Mouse (Mus musculus): ENCODE measurements at regions not wholly inside any gene's neighbourhood (a gene's known extent, or its start where the extent isn't known, plus 50 kb on each side); places are given as distances from the start of the nearest gene placed in this dataset.
"Not testable (repeated sequence)": the region's sequence is repeated elsewhere in the genome, so short reads cannot be mapped to it uniquely, and the experiment has no call there.

GRCm38 (mm10) chr13:41929768-41930167 is 82.3 kb upstream of the Adtrp start:
- dilution Hi-C loops (cut with MboI; ENCODE audit: extremely low pct_ligation_motif_present, extremely low pct_unique_long_range_greater_than_20kb, low sequenced_read_pairs), result no loop called here
- no peak overlapping the region for H3K9ac ChIP-seq (ENCODE audit: insufficient read depth, low read depth)

GRCm38 (mm10) chr13:41925851-41926250 is 78.4 kb upstream of the Adtrp start:
- in situ Hi-C loops (cut with MboI; ENCODE audit: low pct_ligation_motif_present, low pct_unique_long_range_greater_than_20kb, low sequenced_read_pairs); H3K4me2 ChIP-seq (ENCODE audit: insufficient read depth, low read depth, poor library complexity, severe bottlenecking); H3K4me3 ChIP-seq (replicated peaks in 1 of 3; ENCODE audit: low read depth in 2 of 3, low read length in 2 of 3, poor library complexity in 1 of 3); H3K9ac ChIP-seq (ENCODE audit: insufficient read depth, low read depth); H3K27me3 ChIP-seq (replicated peaks); dilution Hi-C loops (cut with MboI; ENCODE audit: extremely low pct_ligation_motif_present, extremely low pct_unique_long_range_greater_than_20kb, low sequenced_read_pairs); H3K36me3 ChIP-seq (replicated peaks in 1 of 2; ENCODE audit: control insufficient read depth in 1 of 2, insufficient read depth in 1 of 2, low read length in 1 of 2); H3K4me1 ChIP-seq (ENCODE audit: control insufficient read depth in 1 of 2, insufficient read depth in 2 of 2); H3K27ac ChIP-seq (ENCODE audit: insufficient read depth, low read depth); H3K79me2 ChIP-seq (replicated peaks; ENCODE audit: control insufficient read depth, extremely low read depth, insufficient read depth, poor library complexity, severe bottlenecking); DNase-seq (ENCODE audit: extremely low read depth): not testable (repeated sequence)
- H3K9me3 ChIP-seq (replicated peaks; ENCODE audit: low read length), result peaks cover 14% of the 10 kb centered on the region

More at GRCm38 (mm10) chr13:41929768-41930167, 82.3 kb upstream of the Adtrp start:
- Histone ChIP-seq H3K9me3 (replicated peaks; ENCODE audit: low read length) (peaks cover 18% of the 10 kb centered on the region), H3K27me3 (replicated peaks) (no peaks in the 10 kb centered on the region), H3K4me1 (ENCODE audit: control insufficient read depth in 1 of 2, insufficient read depth in 2 of 2) (peaks cover 0 to 14% of the 10 kb centered on the region in 2 experiments; a peak in 2 of 4 replicates), H3K79me2 (replicated peaks; ENCODE audit: control insufficient read depth, extremely low read depth, insufficient read depth, poor library complexity, severe bottlenecking) (no peaks in the 10 kb centered on the region), H3K4me3 (replicated peaks in 1 of 3; ENCODE audit: low read depth in 2 of 3, low read length in 2 of 3, poor library complexity in 1 of 3) (no peak overlapping the region), H3K36me3 (replicated peaks in 1 of 2; ENCODE audit: control insufficient read depth in 1 of 2, insufficient read depth in 1 of 2, low read length in 1 of 2) (no peaks in the 10 kb centered on the region), H3K27ac (ENCODE audit: insufficient read depth, low read depth) (no peak overlapping the region), H3K4me2 (ENCODE audit: insufficient read depth, low read depth, poor library complexity, severe bottlenecking) (no peak overlapping the region)
- in situ Hi-C loops (cut with MboI; ENCODE audit: low pct_ligation_motif_present, low pct_unique_long_range_greater_than_20kb, low sequenced_read_pairs), result no loop called here
- TF ChIP-seq ZKSCAN1 (IDR thresholded peaks at IDR 0.05; ENCODE audit: borderline replicate concordance, low read depth, low read length), result no peak
- TF ChIP-seq BHLHE40 (IDR thresholded peaks at IDR 0.05; ENCODE audit: low read depth, low read length), result no peak
- TF ChIP-seq USF1 (IDR thresholded peaks at IDR 0.05; ENCODE audit: low read depth, low read length), result no peak
- no peak for TF ChIP-seq MXI1 (IDR thresholded peaks at IDR 0.05; ENCODE audit: low read depth, low read length)
- TF ChIP-seq JUN (IDR thresholded peaks at IDR 0.05; ENCODE audit: insufficient read depth, low read depth, low read length), result no peak
- TF ChIP-seq NELFE (IDR thresholded peaks at IDR 0.05; ENCODE audit: low read depth, low read length), result no peak
- no peak for TF ChIP-seq JUND (conservative IDR thresholded peaks at IDR 0.05; ENCODE audit: low read depth, low read length)
- no peak for TF ChIP-seq UBTF (IDR thresholded peaks at IDR 0.05; ENCODE audit: low read depth, low read length)
- no peak for TF ChIP-seq NRF1 (IDR thresholded peaks at IDR 0.05; ENCODE audit: low read depth, low read length)
- no peak for TF ChIP-seq TBP (conservative IDR thresholded peaks at IDR 0.05; ENCODE audit: low read depth, low read length)
- TF ChIP-seq SMC3 (IDR thresholded peaks at IDR 0.05; ENCODE audit: low read depth, low read length), result no peak
- no peak for TF ChIP-seq GABPA (IDR thresholded peaks at IDR 0.05; ENCODE audit: insufficient replicate concordance, low read depth, low read length)
- TF ChIP-seq IRF4 (IDR thresholded peaks at IDR 0.05; ENCODE audit: low read depth, low read length), result no peak
- TF ChIP-seq HCFC1 (IDR thresholded peaks at IDR 0.05; ENCODE audit: low read depth, low read length), result no peak
- TF ChIP-seq ZC3H11A (IDR thresholded peaks at IDR 0.05; ENCODE audit: low read depth, low read length), result no peak
- TF ChIP-seq MAZ (IDR thresholded peaks at IDR 0.05; ENCODE audit: low read depth, low read length), result no peak
- DNase-seq (ENCODE audit: extremely low read depth), result no peak
